Mouse (Mus musculus): ENCODE results near the gene Kri1. TPM values are rescaled to one million over a fixed set of nuclear protein-coding genes. Genes with fewer than 3 reads are reported as not detected.
A peak's percentile ranks its signal among the peaks of the same experiment; 100 is the strongest.
"Not testable (repeated sequence)": the region's sequence is repeated elsewhere in the genome, so short reads cannot be mapped to it uniquely, and the experiment has no call there.

The Kri1 gene
- total and polyA plus RNA-seq, 3 experiments: 76.1 to 233 (median 199) TPM

- DNase-seq (ENCODE audit: low read depth, low spot score): peak; percentile 99
- Histone ChIP-seq H3K9ac (ENCODE audit: control insufficient read depth, low read depth, low read length, poor library complexity, severe bottlenecking) (peak overlapping the region; percentile 37), H3K27me3 (ENCODE audit: control insufficient read depth in 1 of 2, insufficient read depth in 2 of 2, low read length in 2 of 2) (no peaks in the 10 kb centered on the region), H3K4me1 (ENCODE audit: control insufficient read depth in 1 of 2, insufficient read depth in 2 of 2, low read length in 2 of 2) (peaks cover 4 to 28% of the 10 kb centered on the region in 2 experiments; a peak in 3 of 4 replicates), H3K4me3 (ENCODE audit: control insufficient read depth in 1 of 2, insufficient read depth in 1 of 2, low read depth in 2 of 2, low read length in 2 of 2) (peak overlapping the region; percentile 39 to 59), H3K9me3 (replicated peaks; ENCODE audit: insufficient read depth, low read length) (no peaks in the 10 kb centered on the region), H3K36me3 (ENCODE audit: control insufficient read depth in 1 of 2, insufficient read depth in 2 of 2, low read length in 2 of 2) (peaks cover 0 to 24% of the 10 kb centered on the region in 2 experiments; a peak in 2 of 4 replicates), H3K27ac (ENCODE audit: control insufficient read depth, low read depth, low read length) (peak overlapping the region; percentile 2; the same call in 1 of the 2 replicates), H3K79me2 (ENCODE audit: control insufficient read depth, insufficient read depth, low read length, poor library complexity) (no peaks in the 10 kb centered on the region)
- no peak for TF ChIP-seq HCFC1 (IDR thresholded peaks at IDR 0.05; ENCODE audit: low read depth, low read length)
- peak in 2 of 3 experiments; percentile 22 to 48; a peak in 2 of 6 replicates for TF ChIP-seq CTCF (IDR thresholded peaks at IDR 0.05 in 2 of 3, conservative IDR thresholded peaks at IDR 0.05 in 1 of 3; ENCODE audit: control insufficient read depth in 1 of 3, insufficient read depth in 1 of 3, low read depth in 2 of 3, low read length in 3 of 3, poor library complexity in 1 of 3, severe bottlenecking in 1 of 3)
- TF ChIP-seq POLR2A (IDR thresholded peaks at IDR 0.05; ENCODE audit: control insufficient read depth in 1 of 2, insufficient read depth in 1 of 2, low read depth in 1 of 2, low read length in 2 of 2, poor library complexity in 1 of 2): peak in 1 of 2 experiments; percentile 59; a peak in 1 of 4 replicates
- TF ChIP-seq SMC3 (IDR thresholded peaks at IDR 0.05; ENCODE audit: low read depth, low read length): no peak
- no peak for TF ChIP-seq RCOR1 (IDR thresholded peaks at IDR 0.05; ENCODE audit: low read depth, low read length)
- TF ChIP-seq TBP (IDR thresholded peaks at IDR 0.05; ENCODE audit: low read depth, low read length): peak; percentile 86
Measured at GRCm38 (mm10) chr9:21224576-21225414, 63.0 kb downstream of the Kri1 start.

DNA sequence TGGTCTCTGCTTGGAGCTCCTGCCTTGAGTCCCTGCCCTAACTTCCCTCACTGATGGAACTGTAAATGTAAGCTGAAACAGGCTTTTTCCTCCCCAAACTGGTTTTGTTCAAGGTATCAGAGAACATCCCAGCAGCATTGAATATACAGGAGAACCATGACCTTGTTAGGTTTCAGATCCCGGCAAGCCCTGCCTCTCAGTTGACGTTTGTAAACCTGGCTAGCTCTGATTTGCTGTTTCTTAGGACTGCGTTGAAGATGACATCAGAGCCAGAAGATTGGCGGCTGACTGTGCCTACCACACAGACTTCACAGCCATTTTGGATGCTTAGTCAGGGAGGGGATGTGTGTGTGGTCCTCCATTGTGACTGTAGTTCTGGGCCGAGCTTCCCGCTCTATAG is 63.9 kb downstream of the Kri1 start:
- Histone ChIP-seq H3K27me3 (ENCODE audit: control insufficient read depth in 1 of 2, insufficient read depth in 2 of 2, low read length in 2 of 2) (no peaks in the 10 kb centered on the region), H3K9ac (ENCODE audit: control insufficient read depth, low read depth, low read length, poor library complexity, severe bottlenecking) (no peak overlapping the region), H3K4me3 (ENCODE audit: control insufficient read depth in 1 of 2, insufficient read depth in 1 of 2, low read depth in 2 of 2, low read length in 2 of 2) (no peak overlapping the region), H3K9me3 (replicated peaks; ENCODE audit: insufficient read depth, low read length) (no peaks in the 10 kb centered on the region), H3K36me3 (ENCODE audit: control insufficient read depth in 1 of 2, insufficient read depth in 2 of 2, low read length in 2 of 2) (peaks cover 0 to 24% of the 10 kb centered on the region in 2 experiments; a peak in 2 of 4 replicates), H3K4me1 (ENCODE audit: control insufficient read depth in 1 of 2, insufficient read depth in 2 of 2, low read length in 2 of 2) (peaks cover 4 to 28% of the 10 kb centered on the region in 2 experiments; a peak in 3 of 4 replicates), H3K79me2 (ENCODE audit: control insufficient read depth, insufficient read depth, low read length, poor library complexity) (no peaks in the 10 kb centered on the region), H3K27ac (ENCODE audit: control insufficient read depth, low read depth, low read length) (no peak overlapping the region)
- DNase-seq (ENCODE audit: low read depth, low spot score): peak; percentile 69
- no peak for TF ChIP-seq POLR2AphosphoS5 (IDR thresholded peaks at IDR 0.05; ENCODE audit: borderline replicate concordance, low read depth, low read length)
- no peak for TF ChIP-seq SIN3A (IDR thresholded peaks at IDR 0.05; ENCODE audit: low read length)
- TF ChIP-seq RAD21 (IDR thresholded peaks at IDR 0.05; ENCODE audit: low read depth, low read length): no peak

GRCm38 (mm10) chr9:21223490-21223889 is 64.3 kb downstream of the Kri1 start:
- H3K9ac ChIP-seq (ENCODE audit: control insufficient read depth, low read depth, low read length, poor library complexity, severe bottlenecking); H3K27me3 ChIP-seq (ENCODE audit: control insufficient read depth in 1 of 2, insufficient read depth in 2 of 2, low read length in 2 of 2); H3K79me2 ChIP-seq (ENCODE audit: control insufficient read depth, insufficient read depth, low read length, poor library complexity); H3K27ac ChIP-seq (ENCODE audit: control insufficient read depth, low read depth, low read length); H3K9me3 ChIP-seq (replicated peaks; ENCODE audit: insufficient read depth, low read length); H3K4me3 ChIP-seq (ENCODE audit: control insufficient read depth in 1 of 2, insufficient read depth in 1 of 2, low read depth in 2 of 2, low read length in 2 of 2): not testable (repeated sequence)
- TF ChIP-seq CTCF (IDR thresholded peaks at IDR 0.05 in 2 of 3, conservative IDR thresholded peaks at IDR 0.05 in 1 of 3; ENCODE audit: control insufficient read depth in 1 of 3, insufficient read depth in 1 of 3, low read depth in 2 of 3, low read length in 3 of 3, poor library complexity in 1 of 3, severe bottlenecking in 1 of 3) (0 out of 6 replicates have a peak, but pooled peaks of 1 of the 3 experiments have one; percentile 2), TBP (IDR thresholded peaks at IDR 0.05; ENCODE audit: low read depth, low read length) (peak; percentile 89)
- peak; percentile 61 for DNase-seq (ENCODE audit: low read depth, low spot score)
- peaks cover 4 to 28% of the 10 kb centered on the region in 2 experiments; a peak in 3 of 4 replicates for H3K4me1 ChIP-seq (ENCODE audit: control insufficient read depth in 1 of 2, insufficient read depth in 2 of 2, low read length in 2 of 2)
- H3K36me3 ChIP-seq (ENCODE audit: control insufficient read depth in 1 of 2, insufficient read depth in 2 of 2, low read length in 2 of 2): peaks cover 0 to 24% of the 10 kb centered on the region in 2 experiments; a peak in 2 of 4 replicates

Other genes starting within 250 kb of the Kri1 start
- gene Zglp1, start 220.9 kb downstream of the Kri1 start, total RNA-seq (2012; rRNA removed): 1.1 and 1.5 TPM in 2 replicates
- 1 to 10 TPM in 1 of 2 experiments, not detected in 1; 8.0 TPM for gene Zglp1, start 220.9 kb downstream of the Kri1 start, polyA plus RNA-seq (2012; ENCODE audit: insufficient read depth in 1 of 2, insufficient read length in 2 of 2, low read depth in 1 of 2, low replicate concordance in 2 of 2, missing spikeins in 1 of 2)
- gene Gm49373, start 214.9 kb downstream of the Kri1 start, total RNA-seq (2012; rRNA removed): 4.6 and 6.4 TPM in 2 replicates
- gene Gm49373, start 214.9 kb downstream of the Kri1 start, polyA plus RNA-seq (2012; ENCODE audit: insufficient read depth in 1 of 2, insufficient read length in 2 of 2, low read depth in 1 of 2, low replicate concordance in 2 of 2, missing spikeins in 1 of 2): 1 to 10 TPM in 1 of 2 experiments, not detected in 1; 8.3 TPM
- gene Fdx1l, start 214.4 kb downstream of the Kri1 start, total RNA-seq (2012; rRNA removed): 198 and 247 TPM in 2 replicates
- 100 to 1,000 TPM; 305 to 361 TPM for gene Fdx1l, start 214.4 kb downstream of the Kri1 start, polyA plus RNA-seq (2012; ENCODE audit: insufficient read depth in 1 of 2, insufficient read length in 2 of 2, low read depth in 1 of 2, low replicate concordance in 2 of 2, missing spikeins in 1 of 2)
- 42.1 and 47.8 TPM in 2 replicates for gene Gm38431, start 196.0 kb downstream of the Kri1 start, total RNA-seq (2012; rRNA removed)
- gene Gm38431, start 196.0 kb downstream of the Kri1 start, polyA plus RNA-seq (2012; ENCODE audit: insufficient read depth in 1 of 2, insufficient read length in 2 of 2, low read depth in 1 of 2, low replicate concordance in 2 of 2, missing spikeins in 1 of 2): 100 to 1,000 TPM in 1 of 2 experiments, 10 to 100 TPM in 1; 38.9 to 191 TPM
- 50.0 and 60.1 TPM in 2 replicates for gene Raver1, start 196.0 kb downstream of the Kri1 start, total RNA-seq (2012; rRNA removed)
- gene Raver1, start 196.0 kb downstream of the Kri1 start, polyA plus RNA-seq (2012; ENCODE audit: insufficient read depth in 1 of 2, insufficient read length in 2 of 2, low read depth in 1 of 2, low replicate concordance in 2 of 2, missing spikeins in 1 of 2): 100 to 1,000 TPM in 1 of 2 experiments, not detected in 1; 291 TPM
- gene Tyk2, start 156.7 kb downstream of the Kri1 start, total RNA-seq (2012; rRNA removed): 43.8 and 45.6 TPM in 2 replicates
- 10 to 100 TPM in 1 of 2 experiments, not detected in 1; 63.3 TPM for gene Tyk2, start 156.7 kb downstream of the Kri1 start, polyA plus RNA-seq (2012; ENCODE audit: insufficient read depth in 1 of 2, insufficient read length in 2 of 2, low read depth in 1 of 2, low replicate concordance in 2 of 2, missing spikeins in 1 of 2)
- 751 and 779 TPM in 2 replicates for gene Cdc37, start 138.0 kb downstream of the Kri1 start, total RNA-seq (2012; rRNA removed)
- 1,000 to 10,000 TPM in 1 of 2 experiments, 100 to 1,000 TPM in 1; 914 to 1,631 TPM for gene Cdc37, start 138.0 kb downstream of the Kri1 start, polyA plus RNA-seq (2012; ENCODE audit: insufficient read depth in 1 of 2, insufficient read length in 2 of 2, low read depth in 1 of 2, low replicate concordance in 2 of 2, missing spikeins in 1 of 2)
- gene Pde4a, start 122.3 kb downstream of the Kri1 start, total RNA-seq (2012; rRNA removed): 13.8 and 16.6 TPM in 2 replicates
- gene Pde4a, start 122.3 kb downstream of the Kri1 start, polyA plus RNA-seq (2012; ENCODE audit: insufficient read depth in 1 of 2, insufficient read length in 2 of 2, low read depth in 1 of 2, low replicate concordance in 2 of 2, missing spikeins in 1 of 2): 10 to 100 TPM; 45.6 to 53.9 TPM
- 168 and 174 TPM in 2 replicates for gene Keap1, start 48.6 kb downstream of the Kri1 start, total RNA-seq (2012; rRNA removed)
- 100 to 1,000 TPM in 1 of 2 experiments, 10 to 100 TPM in 1; 67.5 to 171 TPM for gene Keap1, start 48.6 kb downstream of the Kri1 start, polyA plus RNA-seq (2012; ENCODE audit: insufficient read depth in 1 of 2, insufficient read length in 2 of 2, low read depth in 1 of 2, low replicate concordance in 2 of 2, missing spikeins in 1 of 2)
- 0.04 TPM in 1 of 2 replicates, not detected in the other for gene S1pr5, start 39.5 kb downstream of the Kri1 start, total RNA-seq (2012; rRNA removed)
- gene S1pr5, start 39.5 kb downstream of the Kri1 start, polyA plus RNA-seq (2012; ENCODE audit: insufficient read depth in 1 of 2, insufficient read length in 2 of 2, low read depth in 1 of 2, low replicate concordance in 2 of 2, missing spikeins in 1 of 2): under 1 TPM in 1 of 2 experiments, not detected in 1; 0.08 TPM
- gene Atg4d, start 22.7 kb downstream of the Kri1 start, total RNA-seq (2012; rRNA removed): 76.4 and 83.9 TPM in 2 replicates
- 10 to 100 TPM in 1 of 2 experiments, not detected in 1; 99.7 TPM for gene Atg4d, start 22.7 kb downstream of the Kri1 start, polyA plus RNA-seq (2012; ENCODE audit: insufficient read depth in 1 of 2, insufficient read length in 2 of 2, low read depth in 1 of 2, low replicate concordance in 2 of 2, missing spikeins in 1 of 2)
- 40.1 and 55.2 TPM in 2 replicates for gene Cdkn2d, start 3.4 kb upstream of the Kri1 start, total RNA-seq (2012; rRNA removed)
- 10 to 100 TPM in 1 of 2 experiments, not detected in 1; 67.9 TPM for gene Cdkn2d, start 3.4 kb upstream of the Kri1 start, polyA plus RNA-seq (2012; ENCODE audit: insufficient read depth in 1 of 2, insufficient read length in 2 of 2, low read depth in 1 of 2, low replicate concordance in 2 of 2, missing spikeins in 1 of 2)
- 0.52 and 0.73 TPM in 2 replicates for gene Ap1m2, start 24.4 kb upstream of the Kri1 start, total RNA-seq (2012; rRNA removed)
- gene Ap1m2, start 24.4 kb upstream of the Kri1 start, polyA plus RNA-seq (2012; ENCODE audit: insufficient read depth in 1 of 2, insufficient read length in 2 of 2, low read depth in 1 of 2, low replicate concordance in 2 of 2, missing spikeins in 1 of 2): 1 to 10 TPM in 1 of 2 experiments, not detected in 1; 1.0 TPM
- 27.3 and 30.7 TPM in 2 replicates for gene Slc44a2, start 32.7 kb upstream of the Kri1 start, total RNA-seq (2012; rRNA removed)
- 100 to 1,000 TPM in 1 of 2 experiments, not detected in 1; 121 TPM for gene Slc44a2, start 32.7 kb upstream of the Kri1 start, polyA plus RNA-seq (2012; ENCODE audit: insufficient read depth in 1 of 2, insufficient read length in 2 of 2, low read depth in 1 of 2, low replicate concordance in 2 of 2, missing spikeins in 1 of 2)
- 210 and 235 TPM in 2 replicates for gene Ilf3, start 79.9 kb upstream of the Kri1 start, total RNA-seq (2012; rRNA removed)
- 100 to 1,000 TPM in 1 of 2 experiments, 10 to 100 TPM in 1; 67.4 to 519 TPM for gene Ilf3, start 79.9 kb upstream of the Kri1 start, polyA plus RNA-seq (2012; ENCODE audit: insufficient read depth in 1 of 2, insufficient read length in 2 of 2, low read depth in 1 of 2, low replicate concordance in 2 of 2, missing spikeins in 1 of 2)
- gene Qtrt1, start 123.9 kb upstream of the Kri1 start, total RNA-seq (2012; rRNA removed): 173 and 199 TPM in 2 replicates
- gene Qtrt1, start 123.9 kb upstream of the Kri1 start, polyA plus RNA-seq (2012; ENCODE audit: insufficient read depth in 1 of 2, insufficient read length in 2 of 2, low read depth in 1 of 2, low replicate concordance in 2 of 2, missing spikeins in 1 of 2): 100 to 1,000 TPM in 1 of 2 experiments, not detected in 1; 244 TPM
- gene Dnm2, start 136.9 kb upstream of the Kri1 start, total RNA-seq (2012; rRNA removed): 110 and 117 TPM in 2 replicates
- 100 to 1,000 TPM; 237 to 832 TPM for gene Dnm2, start 136.9 kb upstream of the Kri1 start, polyA plus RNA-seq (2012; ENCODE audit: insufficient read depth in 1 of 2, insufficient read length in 2 of 2, low read depth in 1 of 2, low replicate concordance in 2 of 2, missing spikeins in 1 of 2)
- gene Tmed1, start 222.3 kb upstream of the Kri1 start, total RNA-seq (2012; rRNA removed): 128 and 146 TPM in 2 replicates
- gene Tmed1, start 222.3 kb upstream of the Kri1 start, polyA plus RNA-seq (2012; ENCODE audit: insufficient read depth in 1 of 2, insufficient read length in 2 of 2, low read depth in 1 of 2, low replicate concordance in 2 of 2, missing spikeins in 1 of 2): 10 to 100 TPM in 1 of 2 experiments, not detected in 1; 89.4 TPM
- gene AB124611, start 238.2 kb upstream of the Kri1 start, total RNA-seq (2012; rRNA removed): 37.2 and 55.2 TPM in 2 replicates
- gene AB124611, start 238.2 kb upstream of the Kri1 start, polyA plus RNA-seq (2012; ENCODE audit: insufficient read depth in 1 of 2, insufficient read length in 2 of 2, low read depth in 1 of 2, low replicate concordance in 2 of 2, missing spikeins in 1 of 2): 10 to 100 TPM in 1 of 2 experiments, not detected in 1; 58.7 TPM

Data from MEL (cell line).